Mouse (Mus musculus): ENCODE results near the gene Nfatc4.

The Nfatc4 gene

DNA sequence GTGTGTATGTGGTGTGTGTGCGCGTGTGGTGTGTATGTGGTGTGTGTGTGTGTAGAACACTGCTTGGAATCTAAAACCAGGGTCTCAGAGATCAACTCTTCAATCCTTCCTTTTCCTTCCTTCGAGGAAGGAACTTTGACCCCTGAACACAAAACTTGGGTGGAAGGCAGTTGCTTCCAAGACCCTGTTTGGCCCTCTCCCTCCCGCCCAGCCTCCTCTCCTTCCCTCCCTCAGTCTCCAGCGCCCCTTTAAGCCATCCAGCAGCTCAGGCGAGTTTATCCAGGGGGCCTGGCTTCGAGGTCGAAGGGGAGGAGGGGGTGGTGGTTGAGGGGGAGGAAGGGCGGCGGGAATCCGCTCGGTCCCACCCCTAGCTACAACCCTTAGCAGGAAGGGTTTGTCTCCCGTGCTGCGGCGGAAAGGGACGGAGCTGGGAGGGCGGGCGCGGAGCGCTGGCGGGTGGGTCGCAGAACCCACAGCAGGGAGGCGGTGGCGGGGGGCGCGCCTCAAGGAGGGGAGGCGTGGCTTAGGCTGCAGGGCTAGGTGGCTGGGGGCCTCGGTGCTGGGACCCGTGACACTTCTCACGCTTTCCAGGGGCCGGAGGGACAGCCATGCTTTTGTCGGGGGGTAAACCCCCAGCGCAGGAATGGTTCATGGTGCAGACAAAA, 30.8 kb downstream of the Nfatc4 start, which contains the start of gene Nynrin:
Gene Nynrin, plus strand, starts transcription at position 390 of the 665 bp plus-strand sequence.
- peak; percentile 64 for DNase-seq (ENCODE audit: low spot score)

GRCm38 (mm10) chr14:55854406-55855100, 31.6 kb downstream of the Nfatc4 start:
- no peak for DNase-seq (ENCODE audit: low spot score)

GRCm38 (mm10) chr14:55855101-55855561, 32.2 kb downstream of the Nfatc4 start:
- DNase-seq (ENCODE audit: low spot score) = peak; percentile 38

DNA sequence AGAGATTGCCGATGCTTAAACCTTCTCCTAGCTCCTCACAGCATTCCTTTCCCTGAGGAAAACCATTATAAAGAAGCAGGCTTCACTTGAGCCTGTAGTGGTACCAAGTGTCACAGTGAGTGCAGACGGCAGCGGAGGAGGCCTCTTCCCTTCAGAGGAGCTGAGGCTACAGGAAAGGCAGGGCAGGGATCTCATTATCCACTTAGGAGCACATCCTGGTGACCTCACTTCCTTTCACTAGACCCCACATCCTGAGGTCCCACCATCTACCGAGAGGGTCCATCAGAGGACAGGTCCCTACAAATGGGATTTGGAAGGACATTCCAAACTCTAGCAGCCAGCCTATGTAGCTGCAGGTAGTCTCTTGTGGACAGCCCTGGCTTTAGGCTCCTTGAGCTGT, 34.6 kb downstream of the Nfatc4 start:
- no peak for DNase-seq (ENCODE audit: low spot score)

DNA sequence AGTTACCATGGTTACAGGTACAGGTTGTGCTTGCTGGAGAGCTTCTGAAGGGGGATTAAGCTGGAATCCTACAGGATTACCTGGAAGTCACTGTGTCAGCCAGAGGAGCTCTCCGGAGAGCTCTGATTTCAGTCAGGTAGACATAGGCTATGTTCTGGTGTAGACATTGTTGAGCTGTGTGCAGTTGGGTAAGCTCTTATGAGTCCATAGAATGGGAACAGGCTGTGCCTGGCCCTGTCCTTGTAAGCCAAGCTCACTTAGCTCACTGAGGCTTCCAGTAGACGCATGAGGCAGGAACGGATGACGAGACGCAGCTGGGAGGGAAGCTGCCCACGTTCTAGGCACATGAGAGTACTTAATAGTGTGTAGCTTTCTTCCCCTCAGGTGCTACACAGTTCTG, 39.2 kb downstream of the Nfatc4 start:
- DNase-seq (ENCODE audit: low spot score) = no peak

DNA sequence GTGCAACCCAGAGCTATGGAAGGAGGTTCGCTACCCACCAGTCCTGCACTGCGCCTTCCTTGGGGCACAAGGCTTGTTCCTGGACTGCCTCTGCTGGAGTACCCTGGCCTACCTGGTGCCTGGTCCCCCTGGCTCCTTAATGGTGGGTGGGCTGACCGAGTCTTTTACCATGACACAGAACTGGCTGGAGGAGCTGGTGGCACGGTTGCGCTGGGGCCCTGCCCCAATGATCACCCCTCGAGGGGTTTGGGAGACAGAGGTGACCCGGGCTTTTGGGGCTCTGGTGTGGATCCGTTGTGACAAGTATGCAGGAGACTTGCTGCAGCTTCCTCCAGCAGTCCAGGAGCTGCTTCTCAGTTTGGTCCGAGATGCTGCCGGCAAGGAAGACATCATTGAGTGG, 40.0 kb downstream of the Nfatc4 start:
- DNase-seq (ENCODE audit: low spot score) = no peak

DNA sequence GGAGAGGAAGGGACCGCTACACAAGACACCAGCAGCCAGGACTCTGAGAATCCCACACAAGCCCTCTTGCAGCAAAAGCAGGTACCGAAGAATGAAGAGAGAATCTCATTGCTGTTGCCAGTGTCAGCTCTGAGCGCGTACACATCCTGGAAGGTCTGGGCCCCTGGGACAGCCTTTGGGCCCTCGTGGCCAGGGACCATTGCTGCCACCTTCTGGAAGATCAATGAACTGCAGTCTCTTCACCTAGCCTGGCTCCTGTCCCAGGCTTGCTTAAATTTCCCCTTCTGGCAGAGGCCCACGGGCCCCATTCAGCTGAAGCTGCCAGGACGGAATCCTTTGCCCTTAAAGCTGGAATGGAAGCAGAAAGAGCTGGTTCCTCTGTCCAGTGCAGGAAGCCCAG, 40.8 kb downstream of the Nfatc4 start:
- DNase-seq (ENCODE audit: low spot score) = peak; percentile 74

DNA sequence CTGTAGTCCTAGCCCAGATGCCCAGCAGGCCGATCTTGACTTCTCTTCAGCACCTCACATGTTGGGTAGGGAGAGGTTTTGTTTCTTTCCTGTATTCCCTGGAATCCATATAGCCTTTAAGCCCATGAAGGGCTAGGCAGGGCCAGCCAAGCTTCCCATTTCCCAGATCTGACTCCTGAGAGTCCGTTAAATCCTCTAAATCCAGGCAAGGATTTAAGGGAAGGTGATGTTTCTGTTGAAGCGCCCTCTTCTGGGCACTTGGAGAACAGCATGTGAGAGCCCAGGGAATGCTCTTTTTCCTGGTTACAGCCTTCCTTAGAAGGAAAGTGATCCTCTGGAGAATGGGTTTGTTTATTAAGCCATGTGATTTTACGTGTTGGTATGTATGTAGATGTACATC, 44.0 kb downstream of the Nfatc4 start:
- peak; percentile 58 for DNase-seq (ENCODE audit: low spot score)

DNA sequence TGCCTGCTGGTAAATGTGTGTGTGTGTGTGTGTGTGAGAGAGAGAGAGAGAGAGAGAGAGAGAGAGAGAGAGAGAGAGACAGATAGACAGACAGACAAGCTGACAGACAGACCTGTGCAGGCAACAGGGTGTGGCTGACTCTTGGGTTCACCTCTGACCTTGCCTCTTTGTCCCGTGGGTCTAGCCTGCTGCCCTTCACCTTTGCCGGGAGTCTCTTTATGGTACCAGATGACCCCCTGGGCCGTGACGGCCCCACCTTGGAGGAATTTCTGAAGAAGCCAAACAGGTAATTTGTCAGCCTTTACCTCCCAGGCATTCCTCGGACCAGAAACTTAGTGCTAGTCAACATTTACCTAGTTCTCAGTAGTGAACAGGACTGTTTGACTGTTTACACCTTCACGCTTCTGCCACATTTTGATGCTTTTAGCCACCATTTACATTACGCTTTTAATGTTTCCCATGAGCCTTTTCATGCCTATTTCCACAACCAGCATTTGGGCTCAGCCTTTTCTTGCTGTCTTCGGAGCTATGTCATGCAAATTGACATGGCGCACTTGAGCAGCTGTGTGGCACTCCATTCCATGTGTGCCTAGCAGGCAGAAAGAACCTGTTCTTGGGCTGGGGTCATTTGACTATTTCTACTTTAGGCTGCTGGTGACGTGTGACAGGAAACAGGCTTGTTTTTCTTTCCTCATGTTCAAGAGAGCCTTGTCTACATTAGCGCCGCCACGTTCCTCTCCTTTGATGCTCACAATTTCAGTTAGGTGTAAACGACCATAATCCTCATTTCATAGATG, 45.5 kb downstream of the Nfatc4 start:
- no peak for DNase-seq (ENCODE audit: low spot score)

DNA sequence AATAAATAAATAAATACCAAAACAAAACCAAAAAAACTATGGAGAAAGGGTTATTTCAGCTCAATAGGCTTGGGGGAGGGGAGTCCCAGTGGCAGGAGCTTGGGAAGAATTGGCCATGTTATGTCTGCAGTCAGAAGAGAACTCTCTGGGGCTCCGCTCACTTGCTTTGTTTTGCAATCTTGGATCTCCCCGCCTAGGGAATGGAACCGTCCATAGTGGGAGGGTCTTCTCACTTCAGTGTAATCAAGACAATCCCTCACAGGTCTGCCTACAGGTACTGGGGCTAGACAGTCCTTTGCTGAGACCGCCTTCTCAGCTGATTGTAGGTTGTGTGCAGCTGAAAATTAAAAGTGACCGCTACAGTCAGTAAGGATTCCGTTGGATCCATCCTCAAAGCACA, 46.6 kb downstream of the Nfatc4 start:
- no peak for DNase-seq (ENCODE audit: low spot score)

GRCm38 (mm10) chr14:55872039-55872438, 49.1 kb downstream of the Nfatc4 start:
- DNase-seq (ENCODE audit: low spot score) = no peak

- no peak for DNase-seq (ENCODE audit: low spot score)
These were observed 49.6 kb downstream of the Nfatc4 start for GRCm38 (mm10) chr14:55872551-55872950.

DNA sequence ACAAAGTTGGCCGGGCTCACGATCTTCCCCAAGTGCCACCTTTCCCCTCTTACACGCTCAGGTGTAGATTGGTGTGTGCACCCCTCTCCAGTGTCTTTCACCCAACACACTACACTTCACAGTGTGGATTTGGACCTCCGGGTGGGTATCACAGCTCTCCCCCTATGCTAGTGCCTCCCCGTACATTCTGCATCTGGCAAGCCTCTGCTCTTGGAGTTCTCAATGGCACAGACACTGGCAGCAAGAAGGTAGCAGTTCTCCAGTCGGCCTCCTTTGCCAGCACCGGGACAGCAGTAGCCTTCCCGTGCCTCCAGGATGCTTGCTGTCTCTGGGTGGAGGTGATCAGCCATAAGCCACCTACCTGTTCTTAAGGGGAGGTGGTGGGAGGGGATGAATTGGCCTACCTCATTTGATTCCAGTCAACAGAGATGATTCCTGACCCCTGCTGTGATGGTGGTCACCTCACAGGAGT, 50.3 kb downstream of the Nfatc4 start:
- DNase-seq (ENCODE audit: low spot score) = no peak

DNA sequence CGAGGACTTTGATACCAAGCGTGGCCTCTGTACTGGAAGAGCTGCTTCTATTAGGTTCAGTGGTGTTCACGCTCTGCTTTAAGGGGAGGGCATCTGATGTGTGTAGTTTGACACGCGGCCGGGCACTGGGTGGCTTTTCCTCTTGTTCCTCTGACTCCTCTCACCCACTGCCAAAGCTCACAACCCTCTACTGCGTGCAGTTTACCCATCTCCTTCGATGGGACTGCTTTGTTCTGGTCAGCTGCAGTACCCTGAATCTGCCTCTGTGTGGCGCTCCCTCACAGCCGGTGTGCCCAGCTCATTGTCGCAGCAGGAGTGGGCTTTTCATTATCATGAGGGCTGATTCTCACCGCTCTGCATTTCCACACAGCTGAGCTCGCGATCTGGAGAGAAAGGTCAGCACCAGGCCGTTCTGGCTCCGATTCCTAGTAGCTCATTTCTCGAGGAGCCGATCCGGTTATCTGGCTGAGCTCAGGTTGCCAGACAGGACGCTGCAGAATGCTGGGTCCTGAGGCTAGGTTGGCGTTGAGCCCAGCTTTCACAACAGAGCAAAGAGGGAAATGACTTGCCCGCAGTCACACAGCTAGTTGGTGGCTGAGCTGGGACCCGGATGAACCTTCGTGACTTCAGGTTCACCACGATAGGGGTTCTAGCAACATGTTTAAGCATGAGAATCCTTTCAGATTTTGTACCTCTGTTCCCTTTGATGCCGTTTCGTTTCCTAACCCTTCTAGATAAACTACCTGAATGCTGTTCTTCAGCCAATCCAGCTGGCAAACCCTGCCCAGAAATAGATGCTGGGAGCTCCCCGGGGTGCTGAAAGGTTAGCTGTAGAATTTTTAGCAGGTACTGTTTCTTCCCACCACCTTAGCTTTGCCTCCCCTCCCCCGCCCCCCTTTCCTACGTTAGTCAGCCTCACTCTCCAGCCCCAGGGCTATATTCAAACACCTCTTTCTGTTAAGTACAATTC, 51.1 kb downstream of the Nfatc4 start:
- peak; percentile 77 for DNase-seq (ENCODE audit: low spot score)

GRCm38 (mm10) chr14:55877469-55878315, 54.7 kb downstream of the Nfatc4 start:
- no peak for DNase-seq (ENCODE audit: low spot score)

DNA sequence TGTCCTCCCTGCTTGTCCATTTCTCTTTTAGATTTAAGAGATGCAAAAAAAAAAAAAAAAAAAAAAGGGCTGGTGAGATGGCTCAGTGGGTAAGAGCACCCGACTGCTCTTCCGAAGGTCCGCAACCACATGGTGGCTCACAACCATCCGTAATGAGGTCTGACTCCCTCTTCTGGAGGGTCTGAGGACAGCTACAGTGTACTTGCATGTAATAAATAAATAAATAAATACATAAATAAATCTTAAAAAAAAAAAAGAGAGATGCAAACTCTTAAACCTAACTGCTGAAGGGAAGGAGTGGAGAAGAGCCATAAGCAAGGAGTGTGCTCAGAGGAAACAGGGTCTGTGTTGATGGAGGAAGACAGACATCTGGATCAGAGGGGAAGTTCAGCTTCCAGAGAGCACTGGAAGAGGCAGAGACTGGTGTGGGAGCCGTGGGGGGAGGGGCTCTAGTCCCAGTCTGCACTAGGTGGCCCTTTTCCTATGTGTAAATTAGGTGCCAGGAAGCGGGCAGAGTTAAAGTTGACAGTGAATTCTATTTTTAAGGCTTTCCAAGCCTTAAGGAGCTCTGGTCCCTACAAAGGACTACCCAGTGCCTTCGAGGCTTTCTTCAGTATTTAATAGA, 55.5 kb downstream of the Nfatc4 start:
- no peak for DNase-seq (ENCODE audit: low spot score)

GRCm38 (mm10) chr14:55879623-55880022, 56.7 kb downstream of the Nfatc4 start:
- peak; percentile 63 for DNase-seq (ENCODE audit: low spot score)

GRCm38 (mm10) chr14:55880982-55881381, 58.0 kb downstream of the Nfatc4 start:
- DNase-seq (ENCODE audit: low spot score) = no peak

DNA sequence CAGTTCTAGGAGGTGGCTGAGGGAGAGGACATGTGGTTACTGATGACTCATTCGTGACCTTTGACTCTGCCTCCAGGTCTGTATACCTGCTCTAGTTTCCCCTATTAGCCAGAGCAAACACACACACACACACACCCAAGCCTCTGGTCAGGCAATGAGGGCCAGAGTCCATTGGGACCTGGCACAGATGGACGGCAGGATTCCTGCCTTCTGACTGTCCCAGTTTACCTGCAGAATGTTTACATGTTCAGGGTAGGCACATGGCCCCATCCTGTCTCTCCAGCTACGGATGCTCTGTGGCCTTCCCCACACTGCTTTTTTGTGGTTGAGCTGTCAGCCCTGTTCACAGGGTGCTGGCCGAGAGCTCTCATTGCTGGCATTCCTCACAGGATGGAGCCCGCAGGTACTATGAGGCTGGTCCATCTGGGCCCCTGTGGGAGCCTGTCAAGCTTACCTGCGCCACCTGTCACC, 59.3 kb downstream of the Nfatc4 start:
- DNase-seq (ENCODE audit: low spot score) = no peak

DNA sequence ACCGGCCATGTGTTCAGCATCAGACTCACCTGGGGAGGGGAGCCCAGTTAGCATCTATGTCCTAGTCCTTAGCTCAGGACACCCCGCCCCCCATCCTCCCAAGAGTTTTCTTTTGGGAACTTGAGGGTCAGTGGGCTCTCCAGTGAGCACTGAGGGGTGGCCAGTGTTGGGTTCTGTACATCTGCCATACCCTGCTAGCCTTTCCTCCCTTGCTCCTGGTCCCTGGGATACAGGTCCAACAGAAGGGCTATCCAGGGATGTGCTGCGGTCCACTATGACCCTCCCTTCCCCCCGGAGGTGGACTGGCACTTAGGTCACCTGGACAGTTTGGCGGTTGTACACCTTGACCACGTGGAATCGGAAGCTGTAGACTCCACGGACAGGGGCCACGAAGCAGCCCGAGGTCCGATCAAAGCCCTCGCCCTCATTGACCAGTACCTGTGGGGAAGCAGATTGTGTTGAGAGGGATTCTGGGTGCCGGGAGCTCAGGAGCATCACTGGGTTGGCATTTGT, 60.3 kb downstream of the Nfatc4 start:
- DNase-seq (ENCODE audit: low spot score) = no peak
